Mouse (Mus musculus) kidney, postnatal 36 days (tissue): ENCODE data around the gene Zkscan17.

Experiments
- DNase-seq, 2 experiments: peaks; one replicate each; pipeline ENCODE4 v3.0.0; 2021 to 2022; ENCODE audit warnings: mixed read lengths in 2 of 2

Gene Zkscan17

DNA sequence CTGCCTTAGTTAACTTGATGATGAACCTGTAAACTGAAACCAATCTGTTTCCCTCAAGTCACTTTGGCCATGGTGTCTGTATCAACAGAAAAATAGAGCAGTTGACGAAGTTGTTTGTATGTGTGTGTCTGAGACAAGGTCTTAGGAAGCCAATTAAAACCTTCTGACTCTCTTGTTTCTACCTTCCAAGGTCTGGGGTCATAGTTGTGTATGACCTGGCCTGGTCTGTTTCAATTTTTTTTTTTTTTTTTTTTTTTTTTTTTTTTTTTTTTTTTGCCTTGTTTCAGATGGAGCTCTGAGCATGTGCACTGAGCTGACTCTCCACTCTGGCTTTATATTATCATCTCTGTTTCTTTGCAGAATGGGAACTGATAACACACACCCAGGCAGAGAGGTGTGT lies 9.1 kb downstream of the Zkscan17 start:
- no peak for DNase-seq

DNA sequence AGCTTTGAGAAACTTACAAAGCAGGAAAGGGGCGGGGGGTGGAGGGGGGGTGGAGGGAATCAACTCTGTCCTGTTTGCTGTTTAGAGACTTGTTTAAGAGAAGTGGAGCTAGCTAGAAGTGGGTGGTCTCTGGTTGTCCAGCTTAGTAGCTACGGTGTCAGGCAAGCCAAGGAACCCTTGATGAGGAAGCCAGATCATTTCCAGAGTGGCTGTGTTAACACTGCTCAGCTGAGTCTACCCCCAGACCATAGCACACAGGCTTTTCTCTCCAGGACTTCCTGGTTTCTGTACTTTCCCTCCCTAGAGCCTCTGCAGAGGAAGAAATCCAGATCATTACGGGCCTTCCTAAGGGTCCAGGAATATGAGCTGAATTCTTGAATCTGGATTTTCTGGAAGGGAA lies 11.8 kb downstream of the Zkscan17 start:
- DNase-seq: no peak

DNA sequence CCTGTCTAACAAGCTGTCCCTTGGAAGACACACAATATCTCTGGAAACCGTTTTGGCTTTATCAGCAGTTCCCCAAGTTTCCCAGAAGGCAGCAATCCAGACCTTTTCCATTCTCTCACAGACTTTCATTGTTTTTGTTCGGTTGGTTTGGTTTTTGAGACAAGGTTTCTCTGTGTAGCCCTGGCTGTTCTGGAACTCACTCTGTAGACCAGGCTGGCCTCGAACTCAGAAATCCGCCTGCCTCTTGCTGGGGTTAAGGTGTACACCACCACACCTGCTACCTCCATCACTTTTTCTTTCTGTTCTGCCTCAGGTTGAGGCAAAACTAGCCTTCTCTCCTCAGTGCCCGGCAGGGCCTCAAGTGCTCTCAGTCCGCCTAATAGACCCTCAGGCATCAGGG lies 12.2 kb downstream of the Zkscan17 start:
- no peak for DNase-seq

DNA sequence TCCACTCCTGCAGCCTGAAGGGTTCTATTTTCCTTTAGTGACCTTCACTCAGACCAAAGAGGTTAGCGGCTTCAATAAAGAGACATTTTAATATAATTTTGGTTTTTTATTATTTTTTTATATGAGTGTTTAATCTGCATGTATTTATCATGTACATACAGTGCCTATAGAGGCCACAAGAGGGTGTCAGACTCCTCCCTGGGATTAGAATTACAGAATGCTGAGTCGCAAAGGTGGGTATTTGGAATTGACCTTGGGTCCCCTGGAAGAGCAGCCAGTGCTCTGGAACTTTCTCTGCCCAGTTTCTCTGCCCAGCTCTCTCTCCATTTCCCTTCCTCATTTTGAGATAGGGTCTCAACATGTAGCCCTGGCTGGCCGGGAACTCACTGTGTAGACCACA lies 13.0 kb downstream of the Zkscan17 start:
- no peak for DNase-seq

DNA sequence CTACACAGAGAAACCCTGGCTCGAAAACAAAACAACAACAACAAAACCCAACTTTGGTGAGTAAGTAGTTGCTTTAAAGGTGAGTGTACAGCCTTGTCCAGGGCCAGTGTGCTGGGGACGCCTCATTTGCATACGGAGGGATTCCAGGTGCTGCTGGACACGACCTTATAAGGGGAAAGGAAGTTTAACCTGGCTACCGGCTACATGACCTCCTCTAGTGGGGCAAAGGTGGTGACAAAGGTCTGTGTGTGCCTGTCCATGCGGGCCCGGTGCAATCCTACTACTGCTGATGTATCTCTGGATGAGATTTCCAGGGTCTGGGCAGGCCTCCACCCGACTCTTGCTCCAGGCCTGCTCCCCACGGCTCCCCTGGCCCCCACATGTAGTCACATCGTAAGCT lies 13.8 kb downstream of the Zkscan17 start:
- DNase-seq: peak in 1 of 2 experiments; percentile 18

DNA sequence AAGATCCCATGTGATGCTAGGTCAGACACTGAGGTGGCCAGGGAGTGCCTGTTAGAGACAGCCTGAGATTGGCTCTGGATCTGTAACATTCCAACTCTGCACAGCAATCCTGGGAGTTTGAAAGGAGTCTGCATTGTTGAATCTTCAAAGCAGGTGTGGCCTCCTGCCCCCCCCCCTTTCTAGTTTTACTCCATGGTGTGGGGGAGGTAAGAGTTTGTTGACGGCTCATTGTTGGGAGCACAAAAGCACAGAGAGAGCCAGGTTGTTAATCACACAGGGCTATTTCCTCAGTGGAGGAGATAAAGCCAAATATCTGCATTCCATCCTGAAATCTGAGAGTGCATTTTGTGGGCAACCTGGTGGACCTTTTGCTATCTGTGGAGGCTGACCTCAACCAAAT lies 15.0 kb downstream of the Zkscan17 start:
- DNase-seq: no peak

DNA sequence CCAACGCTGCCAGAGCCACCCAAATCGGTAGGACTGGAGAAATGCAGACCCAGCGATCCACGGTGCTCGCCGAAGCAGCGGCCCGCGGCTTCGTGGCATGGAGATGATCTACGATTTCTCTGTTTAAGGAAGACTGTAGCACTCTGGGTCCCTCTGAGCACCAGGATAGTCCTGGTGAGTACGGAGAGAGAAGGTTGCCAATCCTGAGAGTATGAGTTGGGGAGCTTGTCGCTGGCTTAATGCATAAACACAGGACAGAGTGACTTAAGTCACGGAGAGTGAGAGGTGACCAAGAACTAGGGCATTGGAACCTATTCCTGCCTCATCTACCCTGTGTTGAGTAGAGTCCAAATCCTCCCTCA lies 19.9 kb downstream of the Zkscan17 start:
- no peak for DNase-seq

DNA sequence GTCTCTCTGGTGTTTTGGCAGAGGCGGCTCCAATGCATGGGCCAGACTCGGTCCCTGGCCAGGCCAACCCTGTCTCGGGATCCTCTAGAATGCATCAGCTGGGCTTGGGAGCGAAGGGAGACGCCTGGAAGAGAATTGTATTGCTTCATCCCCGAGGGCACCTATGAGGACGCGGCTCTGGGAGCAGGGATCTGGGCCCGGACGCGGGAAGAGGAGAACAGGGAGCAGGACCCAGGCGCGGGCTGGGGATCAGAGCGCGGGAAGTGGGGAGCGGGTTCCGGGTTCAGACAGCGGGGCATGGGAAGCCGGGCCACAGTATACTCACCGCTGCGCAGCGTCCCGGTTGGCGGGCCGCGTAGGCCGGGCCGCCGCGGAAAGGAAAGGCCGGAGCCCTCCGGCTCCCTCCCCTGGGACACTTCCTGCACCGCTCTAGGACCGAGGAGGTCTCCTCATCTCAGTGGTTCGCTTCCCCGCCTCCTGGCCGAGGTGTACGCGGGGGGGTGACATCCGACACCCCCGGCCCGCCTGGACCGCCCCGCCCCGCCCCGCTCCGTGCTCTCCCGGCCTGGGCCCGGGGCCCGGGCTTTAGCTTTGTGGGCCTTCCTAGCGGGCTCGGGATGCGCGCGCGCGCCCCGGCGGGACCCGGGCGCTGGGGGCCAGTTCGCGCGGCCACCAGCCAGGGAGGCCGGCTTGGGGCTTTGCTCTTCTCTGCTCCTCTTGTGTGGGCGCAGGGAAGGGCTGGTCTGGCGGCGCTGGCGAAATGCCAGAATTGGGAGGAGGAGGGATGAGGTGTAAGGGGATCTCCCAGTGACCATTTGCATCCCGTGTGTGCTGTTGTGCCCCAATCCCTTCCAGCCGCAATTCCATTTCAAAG lies 20.5 kb downstream of the Zkscan17 start:
- peak; percentile 93 to 94 for DNase-seq

DNA sequence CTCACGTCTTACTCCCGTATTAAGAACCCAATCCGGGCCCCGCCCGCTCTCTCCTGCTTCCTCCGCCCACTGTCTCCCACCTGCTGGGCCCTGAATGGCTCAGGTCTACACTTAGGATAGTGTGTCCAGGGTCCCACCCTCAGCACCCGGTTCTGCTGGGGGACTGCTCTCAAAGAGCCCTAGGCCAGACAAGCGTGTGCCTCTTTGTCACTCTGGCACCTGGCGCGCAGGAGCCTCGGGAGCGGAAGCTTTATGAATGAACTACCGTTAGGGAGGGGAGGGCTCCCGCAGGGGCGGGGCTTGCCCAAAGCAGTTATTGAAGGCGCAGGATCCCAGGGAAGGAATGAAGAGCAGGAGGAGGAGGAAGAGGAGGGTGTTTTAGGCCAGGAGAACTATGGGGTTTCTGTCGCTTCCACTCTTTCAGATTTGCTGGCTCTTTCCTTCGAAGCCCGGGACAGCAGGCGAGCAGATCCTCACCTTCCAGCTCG lies 21.2 kb downstream of the Zkscan17 start:
- peak; percentile 73 to 79 for DNase-seq

DNA sequence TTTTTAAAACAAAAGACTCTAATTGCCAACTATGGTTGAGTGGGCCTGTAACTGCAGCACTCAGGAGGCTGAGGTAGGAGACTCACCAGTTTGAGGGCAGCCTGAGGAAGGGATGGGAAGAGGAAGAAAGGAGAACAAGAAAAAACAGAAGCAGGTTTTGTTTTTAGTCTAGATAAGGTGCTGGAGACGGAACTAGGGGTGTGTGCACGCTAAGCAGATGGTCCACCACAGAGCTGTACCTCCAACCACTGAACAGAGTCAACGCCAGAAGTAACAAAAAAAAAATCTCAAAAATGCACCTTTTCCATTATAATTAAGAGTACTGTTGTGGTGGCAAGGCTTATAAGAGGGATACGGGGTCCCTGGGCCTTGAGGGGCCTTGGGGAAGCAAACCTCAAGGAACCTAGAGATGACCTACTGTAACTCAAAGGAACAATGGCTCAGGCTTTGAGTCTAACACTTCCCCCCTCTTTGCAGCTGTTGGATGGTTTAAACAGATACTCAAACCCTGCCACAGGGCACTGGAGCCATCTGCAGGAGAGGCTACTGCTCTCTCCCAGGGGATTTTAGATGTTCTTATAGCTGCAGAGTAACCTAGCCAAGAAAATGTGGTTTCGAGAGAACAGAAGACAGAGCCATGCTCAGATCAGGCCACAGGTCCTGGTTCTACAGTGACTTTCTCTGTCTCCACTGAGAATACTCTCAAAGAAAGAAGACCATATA lies 24.4 kb downstream of the Zkscan17 start:
- no peak for DNase-seq

DNA sequence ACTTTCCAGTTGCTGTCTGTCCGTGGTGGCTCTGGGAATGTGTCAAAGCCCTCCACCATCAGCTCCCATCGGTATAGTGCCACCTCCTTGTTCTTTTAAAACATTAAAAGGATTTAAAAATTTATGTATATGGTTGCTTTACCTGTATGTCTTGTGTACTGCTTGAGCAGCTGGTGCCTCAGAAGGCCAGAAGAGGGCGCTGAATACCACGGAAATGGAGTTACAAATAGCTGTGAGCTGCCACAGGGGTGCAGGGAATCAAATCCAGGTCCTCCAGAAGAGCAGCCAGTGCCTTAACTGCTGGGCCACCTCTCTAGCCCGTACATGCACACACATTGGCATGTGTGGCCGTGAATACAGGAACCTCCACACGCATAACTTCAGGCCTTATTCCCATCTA lies 28.8 kb downstream of the Zkscan17 start:
- DNase-seq: no peak

DNA sequence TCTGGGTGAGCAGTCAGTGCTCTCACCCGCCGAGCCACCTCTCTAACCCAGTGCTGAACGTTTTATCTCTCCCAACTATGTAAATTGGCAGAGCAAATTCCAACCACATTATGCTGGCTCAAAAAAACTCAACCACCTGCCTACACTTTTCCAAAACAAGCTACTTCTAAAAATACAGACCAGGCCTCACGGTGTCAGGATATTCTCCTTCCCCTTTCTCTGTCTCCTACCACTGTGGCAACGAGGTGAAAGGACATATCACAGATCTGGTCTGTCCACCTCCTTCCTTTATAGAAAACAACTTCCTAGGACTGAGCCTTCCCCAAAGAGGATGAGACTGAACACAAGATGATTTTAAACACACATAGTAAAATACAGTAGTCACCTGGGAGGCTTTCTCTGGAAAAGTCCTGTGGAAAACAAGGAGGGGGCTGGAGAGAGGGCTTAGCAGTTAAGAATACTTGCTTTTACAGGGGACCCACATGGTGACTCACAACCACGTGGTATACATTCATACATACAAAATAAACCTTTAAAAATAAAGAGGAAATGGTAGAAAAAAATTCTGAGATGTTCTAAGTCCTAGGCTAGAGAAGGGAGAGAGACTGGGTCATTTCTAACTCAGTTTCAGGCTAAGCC lies 29.8 kb downstream of the Zkscan17 start:
- no peak for DNase-seq

DNA sequence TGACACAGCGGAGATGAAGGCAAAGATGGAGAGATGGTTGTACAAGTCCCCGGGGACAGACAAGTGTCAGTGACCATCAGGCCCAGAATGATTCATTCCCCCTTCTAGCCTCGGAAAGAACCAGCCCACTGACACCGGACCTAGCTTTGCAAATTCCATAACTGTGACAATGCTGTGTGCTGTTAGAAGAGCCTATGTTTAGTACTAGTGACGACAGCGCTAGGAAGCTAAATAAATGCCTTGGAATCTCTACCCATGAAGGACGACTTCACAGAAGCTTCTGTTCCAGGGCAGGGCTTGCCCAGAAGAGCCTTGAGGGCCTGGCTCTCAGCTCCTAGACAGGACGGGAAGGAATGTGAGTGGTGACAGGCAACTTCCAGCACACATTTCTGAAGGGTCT lies 40.3 kb downstream of the Zkscan17 start:
- no peak for DNase-seq

DNA sequence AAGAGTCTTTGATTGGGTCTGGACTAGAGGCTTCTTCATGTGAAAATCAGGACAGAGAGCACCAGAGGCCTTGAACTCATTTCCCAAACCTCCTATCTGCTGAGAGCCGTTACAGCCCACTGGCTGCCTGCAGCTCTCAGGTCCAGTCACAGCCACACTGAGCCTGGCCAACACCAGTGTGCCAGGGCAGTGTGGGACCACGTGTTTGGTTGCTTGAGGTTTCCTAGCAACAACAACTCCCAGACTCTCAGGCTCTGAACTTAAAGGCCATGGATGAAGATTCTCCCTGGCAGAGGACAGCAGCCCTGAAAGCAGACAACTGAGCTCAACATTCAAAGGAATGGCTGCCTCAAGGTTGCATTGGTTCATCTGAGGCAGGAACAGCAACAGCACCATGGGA lies 40.9 kb downstream of the Zkscan17 start:
- peak in 1 of 2 experiments; percentile 11 for DNase-seq

DNA sequence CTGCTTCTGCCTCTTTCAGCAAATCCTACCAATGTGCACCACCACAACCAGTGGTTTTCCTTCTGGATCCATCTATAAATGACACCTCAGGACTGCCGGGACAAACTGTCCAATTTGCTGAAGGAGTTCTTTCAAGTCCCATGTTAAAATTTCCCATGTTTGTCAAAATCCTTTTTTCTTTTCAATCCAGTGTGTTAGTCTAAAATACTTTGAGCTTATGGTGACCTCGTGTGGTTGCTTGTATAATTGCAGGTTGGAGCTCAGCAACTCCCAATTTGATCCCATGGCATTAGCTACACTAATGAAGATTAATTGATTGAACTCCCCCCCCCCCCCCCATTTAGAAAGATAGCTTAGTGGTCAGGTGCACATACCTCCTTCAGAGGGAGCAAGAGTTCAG lies 43.3 kb downstream of the Zkscan17 start:
- peak; percentile 51 to 74 for DNase-seq

DNA sequence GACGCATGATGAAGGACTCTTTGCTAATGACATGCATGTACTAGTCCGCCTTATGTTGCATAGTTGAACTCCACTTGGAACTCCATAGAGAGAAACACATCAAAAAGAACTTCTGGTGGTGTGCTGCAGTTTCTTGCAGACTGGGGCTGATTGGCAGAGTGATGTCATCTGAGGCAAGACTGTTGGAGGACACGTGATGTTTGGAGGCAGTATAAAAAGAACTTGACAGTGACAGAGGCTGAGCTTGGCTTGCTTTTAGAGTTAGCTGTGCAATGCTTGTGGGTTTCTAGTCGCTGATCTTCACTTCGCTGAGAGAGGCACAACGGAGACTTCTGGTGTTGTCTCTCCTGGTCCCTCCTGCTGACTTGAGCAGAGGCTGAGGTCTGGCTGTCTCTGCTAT lies 49.3 kb downstream of the Zkscan17 start:
- no peak for DNase-seq

DNA sequence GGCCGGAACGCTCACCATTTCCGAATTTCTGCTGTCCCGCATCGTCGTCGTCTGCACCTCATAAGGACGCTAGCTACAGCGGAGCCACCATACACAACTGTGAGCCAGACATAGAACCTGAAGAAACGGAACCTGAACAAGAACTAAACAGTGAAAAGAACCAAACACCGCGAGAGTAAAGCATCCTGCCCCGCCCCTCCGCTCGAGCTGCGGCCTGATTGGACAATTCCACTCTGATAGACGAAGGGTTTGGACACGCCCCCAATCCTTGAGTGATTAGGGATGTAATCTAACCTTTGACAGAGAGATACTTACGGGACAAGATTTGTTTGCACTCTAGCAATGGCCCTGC lies 54.2 kb downstream of the Zkscan17 start, which contains the start of gene Zfp867:
Gene Zfp867 (minus strand): TSS at position 149 of the 352 bp plus-strand sequence.
- DNase-seq: peak; percentile 92 to 95

DNA sequence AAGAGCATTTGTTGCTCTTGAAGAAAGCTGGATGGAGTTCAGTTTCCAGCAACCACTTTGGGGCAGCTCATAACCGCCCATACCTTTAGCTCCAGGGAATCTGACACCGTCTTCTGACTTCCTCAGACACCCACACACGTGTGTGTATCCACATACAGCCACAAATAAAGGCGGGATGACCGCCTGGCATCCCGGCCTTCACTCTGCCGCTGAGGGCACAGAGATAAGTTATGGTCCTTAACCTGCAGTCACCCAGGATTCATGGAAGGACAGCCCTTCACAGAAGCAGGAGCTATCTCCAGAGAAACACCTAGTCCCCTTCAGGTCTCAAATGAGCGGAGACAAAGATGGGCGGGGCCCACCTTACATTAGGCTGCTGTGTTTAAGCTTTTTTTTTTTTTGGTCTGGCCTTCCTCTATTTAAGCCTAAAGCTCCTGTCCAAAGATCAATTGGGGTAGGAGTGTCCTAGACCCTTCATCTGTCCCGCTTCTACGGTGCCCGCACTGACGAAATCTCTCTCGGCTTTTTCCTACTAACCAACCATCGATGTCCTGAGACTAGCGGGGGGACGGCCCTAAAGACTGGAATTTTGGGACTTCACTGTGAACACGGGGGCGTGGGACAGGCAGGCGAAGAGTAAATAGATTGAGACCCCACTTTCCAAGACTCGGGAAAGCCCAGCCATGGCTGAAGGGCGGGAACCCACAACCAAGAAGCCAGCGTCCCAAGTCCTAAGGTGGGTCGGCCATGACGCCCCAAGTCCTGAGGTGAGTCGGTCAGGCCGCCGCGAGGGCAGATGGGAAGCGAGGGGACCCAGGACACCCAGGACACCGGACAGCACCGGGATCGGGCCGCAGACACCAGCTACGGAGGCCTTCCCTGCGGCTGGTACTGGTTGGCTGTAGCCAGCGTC lies 54.9 kb downstream of the Zkscan17 start:
- peak; percentile 7 to 18 for DNase-seq

DNA sequence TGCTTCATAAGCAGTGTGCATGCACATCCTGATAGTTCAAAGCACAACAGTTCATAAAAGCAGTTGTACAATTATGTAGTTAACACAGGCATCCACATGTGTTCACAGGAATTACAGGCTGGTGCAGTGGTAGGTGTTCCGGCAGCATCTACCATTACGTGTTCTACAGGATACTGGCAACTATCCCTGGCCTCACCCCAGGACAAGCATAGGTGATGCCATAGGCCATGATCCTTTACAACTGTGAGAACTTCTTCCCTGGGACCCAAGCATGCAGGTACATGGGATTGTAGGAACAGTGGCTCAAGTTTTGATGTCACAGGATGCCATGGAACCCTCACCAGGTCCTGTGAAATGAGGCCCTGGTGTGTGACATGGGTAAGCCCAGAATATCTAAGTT lies 66.1 kb downstream of the Zkscan17 start:
- no peak for DNase-seq

DNA sequence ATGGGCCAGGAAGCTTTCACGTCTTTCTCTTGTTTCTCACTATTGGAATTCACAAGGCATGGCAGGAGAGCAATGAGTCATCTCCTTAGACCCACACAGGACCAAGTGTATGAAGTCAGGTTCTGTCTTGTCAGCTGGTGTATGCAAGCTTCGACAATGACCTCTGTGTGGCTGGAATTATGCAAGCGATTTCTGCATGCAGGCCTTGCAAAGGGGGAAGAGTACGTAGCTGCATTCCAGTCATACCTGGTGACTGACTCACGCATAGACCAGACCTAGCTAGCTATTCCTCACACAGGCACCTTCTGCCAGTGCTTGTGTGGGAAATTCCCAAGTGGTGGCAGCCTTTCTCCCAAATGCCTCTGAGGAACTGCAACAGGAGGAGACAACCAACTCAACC lies 67.6 kb downstream of the Zkscan17 start:
- peak; percentile 68 to 90 for DNase-seq

DNA sequence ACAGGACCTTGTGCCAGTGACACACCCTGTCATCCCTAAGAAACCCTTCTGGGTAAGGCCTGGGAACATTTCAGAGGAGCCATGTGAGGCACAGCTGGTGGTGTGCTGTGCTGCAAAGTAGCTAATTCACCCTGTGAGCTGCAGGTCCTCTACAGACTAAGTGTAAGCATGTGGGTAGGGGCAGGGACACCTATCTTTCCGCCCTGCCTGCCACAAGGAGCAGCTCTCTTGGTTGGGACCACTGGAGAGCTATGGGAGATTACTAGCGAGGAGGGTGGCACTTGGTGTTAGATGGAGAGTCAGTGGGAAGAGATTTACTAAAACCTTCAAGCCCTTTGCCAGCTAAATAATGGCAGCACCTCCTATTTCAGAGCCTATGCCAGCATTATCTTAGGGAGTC lies 69.7 kb downstream of the Zkscan17 start:
- no peak for DNase-seq

DNA sequence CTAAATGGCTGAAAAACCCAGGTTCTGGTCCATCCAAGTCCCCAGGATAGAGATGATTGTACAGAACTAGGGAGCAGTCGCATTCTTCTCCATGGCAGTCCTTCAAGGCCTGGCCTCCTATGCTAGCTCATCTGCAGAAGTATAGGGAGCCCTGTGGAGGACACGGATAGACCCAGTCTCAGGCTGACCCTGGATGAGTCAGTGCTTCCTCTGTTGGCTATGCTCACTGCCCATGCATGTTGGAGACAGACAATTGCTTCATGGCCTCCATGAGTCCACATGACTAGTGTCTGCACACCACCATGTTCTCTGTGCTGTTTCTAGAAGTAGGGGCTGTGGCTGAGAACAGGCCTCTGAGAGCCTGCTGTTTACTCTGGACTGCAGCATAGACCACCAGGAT lies 70.2 kb downstream of the Zkscan17 start:
- no peak for DNase-seq

DNA sequence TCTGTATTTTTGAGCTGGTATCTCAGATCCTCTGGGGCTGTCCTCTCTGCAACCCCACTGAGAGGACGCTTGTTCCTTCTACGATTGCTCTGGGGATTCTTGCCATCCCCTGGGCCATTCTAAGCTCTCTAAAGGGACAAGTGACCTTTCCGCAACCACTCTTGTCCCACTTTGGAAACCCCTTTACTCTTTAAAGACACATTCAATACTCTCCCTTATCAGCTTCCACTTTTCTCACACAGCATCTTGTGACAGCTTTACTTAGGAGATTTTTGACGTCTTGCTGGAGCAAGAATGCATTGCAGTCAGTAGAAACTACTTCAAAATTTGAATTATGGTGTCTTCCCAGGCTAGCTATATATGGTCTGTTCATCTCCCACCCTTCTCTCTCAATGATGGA lies 75.5 kb downstream of the Zkscan17 start, which contains the start of gene Snap47:
Gene Snap47 (minus strand): TSS at position 101 of the 400 bp plus-strand sequence.
- no peak for DNase-seq
